Mouse (Mus musculus) common myeloid progenitor, adult 5-6 weeks (primary cell): Measurements from ENCODE around the gene Smim1. TPM values are rescaled to one million over a fixed set of nuclear protein-coding genes. Genes with fewer than 3 reads are reported as not detected.

Experiments used
- ATAC-seq: replicated peaks from 2 replicates; pipeline ENCODE4 v1.8.0; 2016; ENCODE audit warnings: low read depth, mild to moderate bottlenecking, moderate TSS enrichment, inconsistent platforms; ENCODE audit not compliant: poor library complexity, severe bottlenecking
- total RNA-seq: library from RNA; stranded (forward); fragments of 200-1000, 187-1606 nt; gene quantifications from 2 replicates; pipeline ENCODE4 v1.2.3, GENCODE M21; 2017

Smim1 gene
- total RNA-seq, 1 experiment from 2014 or later: 7.9 TPM

DNA sequence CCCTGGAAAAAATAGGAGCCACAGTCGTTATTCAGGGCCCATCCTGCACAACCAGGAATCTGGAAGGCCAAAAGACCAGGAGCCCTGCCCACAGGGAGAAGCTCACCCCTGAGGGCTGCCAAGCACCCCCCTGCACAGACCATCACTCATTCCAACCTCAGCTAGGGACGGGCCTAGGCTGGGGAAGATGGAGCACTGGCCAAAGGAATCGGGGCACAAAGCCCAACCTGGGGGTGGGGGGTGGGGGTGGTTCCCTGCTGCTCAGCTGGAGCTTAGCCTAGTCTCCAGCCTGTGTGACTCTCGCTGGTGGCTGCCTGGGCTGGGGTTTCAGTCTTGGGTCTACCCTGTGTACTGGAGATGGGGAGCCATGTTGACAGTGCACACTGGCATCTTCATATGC is 3.2 kb downstream of the Smim1 start:
- ATAC-seq: no peak

DNA sequence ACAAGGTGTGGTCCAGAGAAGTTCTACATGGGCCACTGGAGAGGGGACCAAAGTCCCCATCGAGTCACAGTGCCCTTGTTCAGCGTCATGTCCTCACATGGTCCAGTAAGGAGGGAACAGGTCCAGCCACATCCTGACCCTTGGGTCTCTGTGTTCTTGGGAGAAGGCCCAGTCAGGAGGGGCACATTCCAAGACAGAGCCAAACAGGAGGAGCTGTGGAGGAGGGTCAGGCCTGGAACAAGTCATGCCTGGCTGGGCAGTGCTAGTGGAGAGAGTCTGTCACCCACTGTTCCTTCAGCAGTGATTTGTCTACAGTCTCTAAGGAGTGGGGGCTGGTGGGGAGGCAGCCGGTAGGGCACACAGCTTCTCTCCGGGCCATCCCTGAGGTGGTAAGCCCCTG is 3.6 kb downstream of the Smim1 start:
- no peak for ATAC-seq

DNA sequence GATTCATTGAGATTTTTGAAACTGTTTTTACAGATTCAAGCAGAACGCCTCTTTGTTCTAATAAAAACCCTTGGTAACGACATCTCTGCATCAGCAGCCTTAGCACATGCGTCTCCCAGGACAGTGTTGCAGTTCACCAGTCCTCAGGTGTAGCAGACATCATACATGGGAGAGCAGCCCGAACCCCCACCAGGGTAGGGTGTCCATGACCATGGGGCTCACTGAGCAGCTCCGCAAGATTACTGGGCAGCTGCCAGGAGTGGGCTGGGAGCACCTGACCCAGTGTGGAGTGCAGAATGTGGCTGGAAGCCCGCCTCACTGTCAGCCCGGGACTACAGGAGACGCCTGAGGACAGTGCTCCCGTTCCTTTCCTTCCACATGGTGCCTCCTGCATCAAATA is 4.6 kb downstream of the Smim1 start:
- no peak for ATAC-seq

DNA sequence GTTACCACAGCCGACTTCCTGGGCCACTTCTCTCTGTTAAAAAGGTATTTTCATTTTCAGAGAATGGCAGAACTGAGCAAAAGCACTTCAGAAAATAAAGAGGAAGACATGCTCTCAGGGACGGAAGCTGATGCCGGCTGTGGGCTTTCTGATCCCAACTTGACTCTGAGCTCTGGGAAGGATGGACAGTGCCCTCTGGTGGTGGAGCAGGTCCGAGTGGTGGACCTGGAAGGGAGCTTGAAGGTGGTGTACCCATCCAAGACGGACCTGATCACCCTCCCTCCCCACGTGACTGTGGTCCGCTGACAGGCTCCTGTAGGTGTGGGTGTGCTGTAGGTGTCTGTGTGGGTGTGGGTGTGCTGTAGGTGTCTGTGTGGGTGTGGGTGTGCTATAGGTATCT is 6.5 kb downstream of the Smim1 start:
- ATAC-seq: peak; percentile 40

DNA sequence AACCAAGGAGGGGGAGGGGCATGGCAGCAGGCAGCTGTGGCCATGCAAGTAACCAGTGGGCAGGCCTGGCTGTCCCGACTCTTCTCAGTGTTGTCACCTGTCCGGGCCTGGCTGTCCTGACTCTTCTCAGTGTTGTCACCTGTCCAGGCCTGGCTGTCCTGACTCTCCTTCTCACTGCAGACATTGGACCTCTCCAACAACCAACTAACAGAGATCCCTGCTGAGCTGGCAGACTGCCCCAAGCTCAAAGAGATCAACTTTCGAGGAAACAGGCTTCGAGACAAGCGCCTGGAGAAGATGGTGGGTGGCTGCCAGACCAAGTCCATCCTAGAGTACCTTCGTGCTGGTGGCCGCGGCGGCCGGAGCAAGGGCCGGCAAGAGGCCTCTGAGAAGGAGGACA is 10.6 kb downstream of the Smim1 start:
- ATAC-seq: no peak

DNA sequence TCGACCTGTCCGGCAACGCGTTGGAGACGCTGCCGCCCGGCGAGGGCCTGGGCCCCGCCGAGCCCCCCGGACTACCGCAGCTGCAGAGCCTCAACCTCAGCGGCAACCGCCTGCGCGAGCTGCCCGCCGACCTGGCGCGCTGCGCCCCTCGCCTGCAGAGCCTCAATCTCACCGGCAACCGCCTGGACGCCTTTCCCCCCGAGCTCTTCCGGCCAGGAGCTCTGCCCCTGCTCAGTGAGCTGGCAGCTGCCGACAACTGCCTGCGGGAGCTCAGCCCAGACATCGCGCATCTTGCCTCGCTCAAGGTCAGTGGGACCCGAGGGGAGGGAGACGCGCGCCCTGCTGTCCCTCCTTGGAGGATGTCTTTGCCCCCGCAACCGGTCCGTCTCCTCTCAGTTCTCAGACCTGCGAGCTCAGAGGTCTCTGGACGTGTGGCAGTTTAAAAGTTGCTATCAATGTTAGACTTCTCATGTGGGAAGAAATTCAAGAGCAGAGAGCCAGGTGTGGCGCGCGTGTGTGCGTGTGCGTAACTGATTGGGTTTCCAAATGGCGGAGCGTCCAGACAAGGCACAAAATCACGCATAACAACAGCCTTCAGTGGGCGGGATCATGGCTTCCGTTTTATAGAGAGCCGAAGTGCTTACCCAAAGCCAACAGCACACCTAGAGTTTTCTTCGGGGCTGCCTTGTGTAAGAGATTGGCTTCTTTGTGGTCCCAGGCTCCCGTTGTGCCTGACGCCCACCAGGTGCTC is 13.7 kb downstream of the Smim1 start:
- peak; percentile 37 for ATAC-seq

DNA sequence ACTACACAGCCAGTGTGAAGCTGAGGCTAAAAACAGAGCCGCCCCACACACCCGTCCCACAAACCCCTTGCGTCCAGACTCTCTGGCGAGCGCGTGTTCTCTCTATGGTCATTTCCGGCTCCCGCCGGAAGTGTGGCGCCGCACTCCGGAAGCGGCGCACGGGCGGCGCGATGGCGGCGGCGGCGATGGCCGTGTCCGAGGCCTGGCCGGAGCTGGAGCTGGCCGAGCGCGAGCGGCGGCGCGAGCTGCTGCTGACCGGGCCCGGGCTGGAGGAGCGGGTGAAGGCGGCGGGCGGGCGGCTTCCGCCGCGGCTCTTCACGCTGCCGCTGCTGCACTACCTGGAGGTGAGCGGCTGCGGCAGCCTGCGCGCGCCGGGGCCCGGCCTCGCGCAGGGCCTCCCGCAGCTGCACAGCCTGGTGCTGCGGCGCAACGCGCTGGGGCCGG is 14.4 kb downstream of the Smim1 start, which contains the start of gene Lrrc47:
Gene Lrrc47, plus strand, starts transcription at position 86 of the 444 bp plus-strand sequence.
- peak; percentile 92 for ATAC-seq

DNA sequence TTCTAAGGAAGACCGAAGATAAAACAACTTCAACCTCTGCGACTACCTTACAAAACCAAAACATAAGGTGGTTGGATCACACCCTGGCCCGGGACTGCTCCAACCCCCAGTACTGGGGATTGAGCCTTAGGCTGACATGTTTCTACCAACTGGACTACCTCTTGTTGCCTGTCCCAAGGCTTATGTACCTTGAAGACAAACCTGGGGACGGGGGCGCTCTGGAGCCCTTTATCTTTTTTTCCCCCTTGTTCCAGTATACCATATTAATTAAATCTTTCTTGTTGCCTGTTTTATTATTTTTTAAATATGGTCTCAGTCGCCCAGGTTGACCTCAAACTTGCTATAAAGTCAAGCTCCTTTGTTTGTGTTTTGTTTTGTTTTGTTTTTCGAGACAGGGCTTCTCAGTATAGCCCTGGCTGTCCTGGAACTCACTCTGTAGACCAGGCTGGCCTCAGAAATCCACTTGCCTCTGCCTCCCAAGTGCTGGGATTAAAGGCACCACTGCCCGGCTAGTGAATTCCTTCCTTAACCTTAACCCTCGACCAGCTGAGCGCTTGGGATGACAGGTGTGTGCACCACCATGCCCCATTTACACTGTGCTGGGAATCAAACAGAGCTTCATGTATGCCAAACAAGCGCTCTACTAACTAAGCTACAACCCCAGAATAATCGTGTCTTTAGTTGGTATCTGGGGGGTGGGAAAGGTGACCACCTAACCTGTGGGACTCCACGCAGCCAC is 15.0 kb downstream of the Smim1 start:
- no peak for ATAC-seq

DNA sequence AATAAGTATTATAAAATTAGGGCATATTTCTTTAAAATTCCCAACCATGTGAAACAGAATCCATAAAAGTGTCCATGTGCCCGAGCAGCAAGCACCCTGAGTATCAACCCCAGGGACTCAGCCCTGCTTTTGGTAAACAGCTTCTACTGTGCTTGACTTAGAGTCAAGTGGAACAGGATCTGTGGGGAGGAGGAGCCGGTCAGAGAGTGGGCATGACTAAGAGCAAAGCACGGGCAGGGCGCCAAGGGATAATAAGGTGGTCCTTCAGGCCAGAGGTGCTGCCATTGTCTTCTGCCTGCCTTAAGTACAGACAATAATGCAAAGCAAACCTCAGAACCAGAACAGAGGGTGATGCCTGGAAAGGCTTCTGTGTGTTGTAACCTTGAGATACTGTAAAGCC is 18.3 kb downstream of the Smim1 start:
- ATAC-seq: no peak

DNA sequence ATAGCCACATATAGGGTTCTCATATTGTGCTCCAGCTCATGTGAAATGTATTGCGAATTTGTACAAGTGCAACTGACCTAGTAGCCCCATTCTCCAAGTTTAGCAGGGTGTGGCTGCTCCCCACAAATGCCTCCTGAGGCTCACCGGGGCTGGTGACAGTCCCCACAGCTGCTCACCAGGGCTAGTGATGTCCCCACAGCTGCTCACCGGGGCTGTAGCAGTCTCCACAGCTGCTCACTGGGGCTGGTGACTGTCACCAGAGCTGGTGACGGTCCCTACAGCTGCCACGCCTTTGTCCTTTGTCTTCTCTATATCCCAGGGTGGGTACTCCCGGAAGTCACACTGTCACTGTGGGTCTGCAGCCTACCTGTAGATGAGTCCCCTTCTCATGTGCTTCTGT is 19.8 kb downstream of the Smim1 start:
- ATAC-seq: no peak

DNA sequence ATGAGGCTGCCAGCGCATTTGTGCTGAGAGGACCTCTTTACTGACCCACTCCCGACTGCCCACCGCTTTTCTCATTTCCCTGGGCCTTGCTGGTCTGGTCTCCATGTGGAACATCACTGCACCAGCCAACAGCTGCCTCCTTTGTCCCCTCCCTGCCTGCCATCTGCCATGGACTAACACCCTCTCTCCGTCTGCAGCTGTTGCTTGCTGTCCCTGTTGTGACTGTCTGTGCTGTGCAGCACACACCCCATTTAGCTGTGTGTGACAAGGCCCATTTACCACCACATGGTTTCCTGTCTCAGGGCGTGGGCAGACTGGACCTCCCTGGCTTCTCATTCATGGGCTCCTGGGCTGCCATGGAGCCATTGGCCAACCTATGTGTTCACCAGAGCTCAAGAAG is 20.5 kb downstream of the Smim1 start:
- ATAC-seq: no peak

DNA sequence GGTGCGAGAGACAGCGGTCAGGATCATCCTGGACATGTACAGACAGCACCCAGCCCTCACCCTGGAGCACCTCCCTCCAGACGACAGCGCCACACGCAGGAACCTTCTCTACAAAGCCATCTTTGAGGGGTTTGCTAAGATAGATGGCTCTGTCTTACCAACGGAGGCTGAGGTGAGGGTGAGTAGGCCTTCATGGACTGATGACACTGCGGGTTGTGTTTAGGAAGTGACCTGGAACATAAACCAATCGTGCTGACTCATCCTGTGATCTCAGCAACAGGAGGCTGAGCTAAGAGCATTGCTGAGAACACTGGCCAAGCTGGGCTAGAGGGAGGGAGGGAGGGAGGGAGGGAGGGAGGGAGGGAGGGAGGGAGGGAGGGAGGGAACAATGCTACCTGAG is 32.5 kb downstream of the Smim1 start:
- no peak for ATAC-seq

DNA sequence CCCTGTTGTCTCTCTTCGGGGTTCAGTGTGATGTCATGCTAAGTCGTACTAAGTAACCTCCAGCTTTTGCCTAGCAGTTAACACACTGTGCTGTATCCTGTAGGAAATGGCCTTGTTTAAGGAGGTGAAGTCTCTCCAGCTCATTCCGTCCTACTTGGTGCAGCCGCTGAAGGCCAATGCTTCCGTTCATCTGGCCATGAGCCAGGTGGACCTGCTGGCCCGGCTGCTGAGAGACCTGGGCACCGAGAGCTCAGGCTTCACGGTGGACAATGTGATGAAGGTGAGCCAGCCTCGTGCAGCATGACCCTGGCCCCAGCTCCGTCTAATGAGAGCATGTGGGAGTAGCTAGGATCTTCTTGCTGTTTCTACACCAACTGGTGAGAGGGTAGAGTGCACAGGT is 33.3 kb downstream of the Smim1 start:
- ATAC-seq: no peak

DNA sequence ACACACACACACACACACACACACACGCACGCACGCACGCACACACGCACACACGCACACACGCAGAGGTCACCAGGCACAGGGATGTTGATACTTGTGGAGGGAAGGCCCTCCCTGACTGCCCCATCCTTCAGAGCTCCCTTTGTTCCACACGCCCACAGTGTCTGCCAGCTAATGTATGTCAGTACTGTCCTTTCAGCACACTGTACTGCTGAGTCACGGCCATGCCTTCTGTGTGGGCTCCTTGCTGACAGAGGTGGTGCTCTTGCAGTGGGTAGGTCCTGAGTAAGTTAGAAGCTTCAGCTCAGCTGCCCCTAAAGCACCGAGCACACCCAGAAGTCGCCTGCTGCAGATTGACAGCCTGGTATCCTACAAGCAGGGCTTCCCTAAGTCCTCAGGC is 45.6 kb downstream of the Smim1 start:
- no peak for ATAC-seq

DNA sequence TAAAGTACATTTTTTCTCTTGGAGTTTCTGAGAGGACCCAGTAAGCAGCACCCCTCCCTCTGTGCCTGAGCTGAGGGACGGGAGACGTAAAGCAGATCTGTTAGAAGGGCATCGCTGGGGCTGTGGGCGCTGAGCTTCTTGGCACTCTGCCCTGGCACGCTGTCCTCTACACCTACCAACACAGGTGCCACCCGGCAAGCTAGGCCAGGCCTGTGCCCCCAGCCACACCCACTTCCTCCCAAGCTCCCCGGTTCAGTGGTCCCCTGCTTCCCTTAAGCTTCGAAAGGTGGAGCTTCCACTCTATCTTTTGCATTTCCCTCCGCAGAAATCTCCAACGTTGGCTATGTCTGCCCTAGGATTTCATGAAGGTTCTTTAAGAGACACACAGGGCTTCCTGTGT is 46.8 kb downstream of the Smim1 start:
- ATAC-seq: no peak

DNA sequence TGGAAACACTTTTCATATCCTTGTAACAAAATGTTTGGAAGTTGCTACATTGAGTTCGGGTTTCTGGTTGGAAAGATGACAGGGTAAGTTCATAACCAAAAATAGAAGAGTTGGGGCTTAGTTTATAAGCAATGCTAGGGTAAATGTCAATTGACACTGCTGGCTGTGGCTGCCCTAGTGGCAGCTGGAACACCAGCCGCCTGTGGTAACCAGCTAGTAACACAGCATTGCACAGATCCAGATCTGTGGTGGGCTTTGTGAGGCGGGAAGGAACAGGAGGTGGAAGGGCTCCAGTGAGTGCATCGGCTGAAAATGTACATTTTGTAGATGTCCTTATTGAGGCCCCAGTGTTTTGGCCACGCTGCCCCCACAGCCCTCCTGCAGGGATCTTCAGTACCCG is 50.3 kb downstream of the Smim1 start:
- ATAC-seq: peak; percentile 66

DNA sequence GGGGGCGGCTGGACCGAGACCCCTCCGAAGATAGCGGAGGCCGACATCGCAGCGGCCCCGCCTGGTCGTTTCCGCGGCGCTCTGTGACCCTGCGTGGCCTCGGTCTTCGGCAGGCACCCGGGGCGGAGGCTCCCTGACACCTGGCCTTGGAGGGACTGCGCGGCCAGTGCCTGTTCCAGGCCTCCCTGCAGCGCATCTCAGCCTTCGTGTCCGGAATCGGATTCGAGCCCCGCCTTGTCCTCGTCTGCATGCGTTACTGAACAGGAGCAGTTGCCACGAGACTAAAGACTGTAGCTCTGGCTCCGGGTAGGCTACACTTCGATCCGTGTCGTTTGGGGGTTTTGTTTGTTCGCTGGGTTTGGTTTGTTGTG is 50.8 kb downstream of the Smim1 start:
- ATAC-seq: peak; percentile 24

DNA sequence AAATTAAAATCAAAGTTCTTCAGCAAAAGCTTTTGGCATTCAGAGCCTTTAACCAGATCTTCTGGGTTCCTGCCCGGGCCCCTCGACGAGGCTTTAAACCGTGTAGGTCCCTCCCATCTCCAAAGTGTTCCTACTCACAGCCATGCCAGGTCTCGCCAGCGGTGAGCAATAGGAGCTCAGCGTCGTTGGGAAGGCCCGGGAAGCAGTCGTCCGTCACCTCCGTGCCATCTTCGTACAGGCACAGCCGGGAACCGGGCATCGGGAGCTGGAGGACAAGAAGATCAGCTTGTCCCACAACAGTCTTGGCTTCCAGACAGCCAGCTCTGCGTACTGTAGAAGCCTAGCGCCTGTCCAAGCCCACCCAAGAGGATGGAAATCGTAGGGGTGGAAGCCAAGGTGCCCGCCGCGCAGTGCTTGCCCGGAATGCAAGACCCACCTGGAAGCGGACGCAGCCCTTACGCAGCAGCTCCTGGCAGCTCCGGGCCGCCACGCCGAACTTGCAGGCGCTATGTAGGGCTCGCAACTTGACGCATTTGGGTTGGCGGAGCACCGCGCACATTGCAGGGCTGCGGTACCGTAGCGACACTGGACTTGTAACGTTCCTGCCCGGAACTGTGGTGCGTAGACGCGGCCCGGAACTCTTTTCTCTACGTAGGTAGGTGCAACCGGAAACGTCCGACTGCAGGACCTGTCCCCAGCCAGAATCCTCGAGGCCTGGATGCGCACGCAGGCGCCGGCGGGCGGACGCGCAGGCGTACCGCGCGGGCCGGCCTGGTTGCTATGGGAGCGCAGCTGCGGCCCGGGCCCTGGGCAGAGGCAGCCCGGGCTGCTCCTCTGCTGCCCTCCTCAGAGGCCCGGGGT is 51.4 kb downstream of the Smim1 start, which contains the start of the genes Dffb and Cep104:
Gene Dffb, minus strand, starts transcription at position 696 of the 861 bp plus-strand sequence.
Gene Cep104, plus strand, starts transcription at position 764 of the 861 bp plus-strand sequence.
- peak; percentile 87 for ATAC-seq
